Mouse (Mus musculus) macrophage (primary cell): ENCODE measurements around the gene Park7. TPM values are rescaled to one million over a fixed set of nuclear protein-coding genes. Genes with fewer than 3 reads are reported as not detected.
A peak's percentile ranks its signal among the peaks of the same experiment; 100 is the strongest.
"Not testable (repeated sequence)": the region's sequence is repeated elsewhere in the genome, so short reads cannot be mapped to it uniquely, and the experiment has no call there.

Source experiments
- H3K27ac ChIP-seq: fragments of 350-480 bp; formaldehyde crosslinking; 2 replicates; pipeline ENCODE4 v1.9.0; 2021
- H3K36me3 ChIP-seq: fragments of 350-480 bp; formaldehyde crosslinking; 2 replicates; pipeline ENCODE4 v1.9.0; 2021; ENCODE audit errors: inconsistent target
- H3K4me3 ChIP-seq: fragments of 350-480 bp; formaldehyde crosslinking; 2 replicates; pipeline ENCODE4 v1.9.0; 2021; ENCODE audit errors: inconsistent target
- H3K79me2 ChIP-seq: fragments of 350-480 bp; formaldehyde crosslinking; 2 replicates; pipeline ENCODE4 v1.9.0; 2021; ENCODE audit errors: inconsistent target
- WGBS: methylation state at CpG from one replicate; pipeline ENCODE4 v1.1.7; 2026; ENCODE audit warnings: inconsistent platforms; ENCODE audit not compliant: missing documents; 5-methylcytosine and 5-hydroxymethylcytosine counted together
- polyA plus RNA-seq: library from polyadenylated mRNA; stranded (reverse); fragments of 250-400 nt; gene quantifications from 3 replicates; pipeline ENCODE4 v1.2.4, GENCODE M21; 2018; ENCODE audit warnings: inconsistent platforms

Park7 gene
- polyA plus RNA-seq, 1 experiment from 2014 or later, result 110 TPM

DNA sequence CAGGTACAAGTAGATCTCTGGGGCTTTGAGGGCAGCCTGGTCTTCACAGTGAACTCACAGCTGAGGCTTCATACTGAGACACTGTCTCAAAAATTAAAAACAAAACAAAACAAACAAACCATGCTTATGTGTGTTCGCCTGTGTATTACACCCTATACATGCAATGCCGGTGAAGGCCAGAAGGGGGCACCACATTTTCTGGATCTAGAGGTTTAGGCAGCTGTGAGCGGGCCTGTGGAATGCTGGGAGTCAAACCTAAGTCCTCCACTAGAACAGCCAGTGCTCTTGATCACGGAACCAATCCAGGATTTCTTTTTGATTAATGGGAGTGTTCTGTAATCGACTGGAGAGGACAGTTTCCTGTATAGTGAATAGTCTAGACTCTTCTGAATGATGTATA is 11.7 kb upstream of the Park7 start:
- Histone ChIP-seq H3K4me3 (no peak overlapping the region), H3K27ac (no peak overlapping the region), H3K36me3 (no peaks in the 10 kb centered on the region), H3K79me2 (no peaks in the 10 kb centered on the region)
- 57% methylated on average over 5 of the region's 5 CpGs for WGBS

- no peak overlapping the region for H3K4me3 ChIP-seq
- H3K36me3 ChIP-seq, result no peaks in the 10 kb centered on the region
- H3K79me2 ChIP-seq, result no peaks in the 10 kb centered on the region
- WGBS, result 92% methylated on average over 6 of the region's 6 CpGs
- H3K27ac ChIP-seq, result no peak overlapping the region
Measured at GRCm38 (mm10) chr4:150924936-150925335, 10.7 kb upstream of the Park7 start.

GRCm38 (mm10) chr4:150924308-150924707 is 10.1 kb upstream of the Park7 start:
- Histone ChIP-seq H3K79me2 (no peaks in the 10 kb centered on the region), H3K36me3 (no peaks in the 10 kb centered on the region), H3K4me3 (no peak overlapping the region), H3K27ac (no peak overlapping the region)
- 56% methylated on average over 13 of the region's 13 CpGs for WGBS

DNA sequence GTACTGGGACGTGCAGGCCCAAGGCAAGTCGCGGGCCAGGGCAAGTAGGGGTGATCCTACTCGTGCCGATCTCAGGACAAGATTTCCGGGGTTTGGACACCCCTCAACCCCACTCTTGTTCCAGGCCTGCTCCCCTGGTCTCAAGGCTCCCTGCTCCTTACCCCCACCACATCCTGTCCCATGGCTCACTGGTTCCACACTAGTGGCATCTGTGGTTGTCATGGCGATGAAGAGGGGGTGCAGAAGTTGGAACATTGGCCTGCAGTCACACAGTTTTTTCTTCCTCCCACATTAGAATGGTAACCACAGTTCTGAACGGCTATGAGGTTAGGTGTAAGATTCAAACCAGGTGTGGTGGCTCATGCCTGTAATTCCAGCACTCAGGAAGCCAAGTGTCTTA is 7.0 kb upstream of the Park7 start:
- 84% methylated on average over 8 of the region's 8 CpGs for WGBS
- H3K79me2 ChIP-seq, result no peaks in the 10 kb centered on the region
- no peaks in the 10 kb centered on the region for H3K36me3 ChIP-seq
- no peak overlapping the region for H3K27ac ChIP-seq
- H3K4me3 ChIP-seq, result no peak overlapping the region

DNA sequence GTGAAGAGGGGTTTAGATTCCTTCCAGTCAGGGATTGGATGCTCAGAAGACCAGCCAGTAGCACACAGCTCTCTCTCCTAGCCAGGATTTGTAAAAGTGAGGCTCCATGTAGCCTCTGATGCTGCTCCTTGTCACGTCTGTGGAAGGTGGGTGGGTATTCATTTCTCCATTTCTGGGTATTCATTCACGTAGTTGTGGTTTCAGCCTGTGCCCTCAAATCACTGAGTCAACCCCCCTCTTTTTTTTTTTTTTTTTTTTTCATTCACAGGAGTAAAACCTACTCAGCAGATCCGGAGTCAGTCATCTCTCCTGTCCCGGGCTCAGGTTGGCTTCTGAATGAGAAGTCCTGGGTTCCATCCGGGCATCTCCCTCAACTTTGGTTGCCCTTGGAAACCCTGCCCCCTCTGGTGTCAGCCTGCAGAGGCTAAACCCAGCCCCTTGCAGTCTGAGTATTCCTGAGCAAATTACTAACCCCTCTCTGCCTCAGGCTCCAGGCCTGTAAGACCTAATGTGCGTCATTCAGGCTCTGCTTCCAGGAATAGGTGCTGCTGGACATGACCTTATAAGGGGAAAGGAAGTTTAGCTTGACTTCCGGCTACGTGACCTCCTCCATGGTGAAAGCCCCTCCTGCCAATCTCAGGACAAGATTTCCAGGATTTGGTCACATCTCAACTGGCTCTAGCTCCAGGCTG is 3.2 kb upstream of the Park7 start:
- H3K27ac ChIP-seq, result no peak overlapping the region
- no peaks in the 10 kb centered on the region for H3K79me2 ChIP-seq
- H3K4me3 ChIP-seq, result no peak overlapping the region
- no peaks in the 10 kb centered on the region for H3K36me3 ChIP-seq
- WGBS, result 75% methylated on average over 6 of the region's 8 CpGs

- 65% methylated on average over 10 of the region's 10 CpGs for WGBS
- Histone ChIP-seq H3K79me2 (no peaks in the 10 kb centered on the region), H3K4me3 (peak overlapping the region; percentile 70), H3K27ac (peak overlapping the region; percentile 75), H3K36me3 (no peaks in the 10 kb centered on the region)
Measured at GRCm38 (mm10) chr4:150915181-150915906, 1.1 kb upstream of the Park7 start.

DNA sequence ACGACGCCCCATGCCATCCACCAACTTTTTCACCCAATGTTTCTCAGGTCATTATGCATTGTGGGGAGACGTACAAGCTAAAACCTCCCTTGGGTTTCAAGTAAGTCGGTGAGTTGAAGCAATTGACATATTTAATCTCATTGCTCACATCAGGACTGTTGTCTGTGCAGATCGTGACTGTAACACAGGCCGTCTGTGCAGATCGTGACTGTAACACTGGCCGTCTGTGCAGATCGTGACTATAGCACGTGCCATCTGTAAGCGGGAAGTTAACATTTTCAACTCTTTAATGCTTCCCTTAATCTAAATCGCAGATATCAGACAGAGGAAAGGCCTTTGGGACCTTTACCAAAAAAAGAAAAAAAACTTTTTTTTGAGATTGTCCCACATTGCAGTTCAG is 494 bp downstream of the Park7 start:
- Histone ChIP-seq H3K36me3 (no peaks in the 10 kb centered on the region), H3K79me2 (peaks cover 5% of the 10 kb centered on the region), H3K4me3 (peak overlapping the region; percentile 70), H3K27ac (peak overlapping the region; percentile 85)
- WGBS, result 13% methylated on average over 12 of the region's 12 CpGs

- H3K79me2 ChIP-seq, result peaks cover 22% of the 10 kb centered on the region
- WGBS, result 94% methylated on average over 19 of the region's 19 CpGs
- no peak overlapping the region for H3K4me3 ChIP-seq
- H3K27ac ChIP-seq, result peak overlapping the region; percentile 32; the same call in 1 of the 2 replicates
- peaks cover 16% of the 10 kb centered on the region; the same call in 1 of the 2 replicates for H3K36me3 ChIP-seq
Measured at GRCm38 (mm10) chr4:150910164-150910951, 3.9 kb downstream of the Park7 start.

- peak overlapping the region; percentile 45 for H3K27ac ChIP-seq
- peaks cover 20% of the 10 kb centered on the region; the same call in 1 of the 2 replicates for H3K36me3 ChIP-seq
- WGBS, result 3% methylated on average over 52 of the region's 56 CpGs
- peaks cover 22% of the 10 kb centered on the region for H3K79me2 ChIP-seq
- H3K4me3 ChIP-seq, result peak overlapping the region; percentile 68
Measured at GRCm38 (mm10) chr4:150909451-150910156, 4.6 kb downstream of the Park7 start.

DNA sequence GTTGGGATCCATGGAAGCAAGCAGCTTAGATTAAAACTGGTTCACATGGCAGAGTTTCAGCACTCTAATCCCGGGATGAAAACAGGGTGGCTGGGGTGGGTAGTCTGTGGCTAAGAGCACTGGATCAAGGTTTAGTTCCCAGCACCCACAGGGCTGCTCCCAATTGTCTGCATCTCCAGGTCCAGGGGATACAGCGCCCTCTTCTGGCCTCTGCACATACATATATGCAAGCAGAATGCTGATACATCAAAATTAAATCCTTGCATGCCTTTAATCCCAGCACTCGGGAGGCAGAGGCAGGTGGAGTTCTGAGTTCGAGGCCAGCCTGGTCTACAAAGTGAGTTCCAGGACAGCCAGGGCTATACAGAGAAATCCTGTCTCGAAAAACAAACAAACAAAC is 5.7 kb downstream of the Park7 start:
- WGBS, result 74% methylated on average over 2 of the region's 5 CpGs
- Histone ChIP-seq H3K4me3 (peak overlapping the region; percentile 68; the same call in 1 of the 2 replicates), H3K36me3 (peaks cover 27% of the 10 kb centered on the region; the same call in 1 of the 2 replicates), H3K79me2 (peaks cover 22% of the 10 kb centered on the region)
- not testable (repeated sequence) for H3K27ac ChIP-seq

GRCm38 (mm10) chr4:150907099-150907498 is 7.1 kb downstream of the Park7 start:
- Histone ChIP-seq H3K36me3 (peaks cover 41% of the 10 kb centered on the region; the same call in 1 of the 2 replicates), H3K79me2 (peaks cover 22% of the 10 kb centered on the region), H3K27ac (no peak overlapping the region), H3K4me3 (no peak overlapping the region)
- 93% methylated on average over 8 of the region's 8 CpGs for WGBS

DNA sequence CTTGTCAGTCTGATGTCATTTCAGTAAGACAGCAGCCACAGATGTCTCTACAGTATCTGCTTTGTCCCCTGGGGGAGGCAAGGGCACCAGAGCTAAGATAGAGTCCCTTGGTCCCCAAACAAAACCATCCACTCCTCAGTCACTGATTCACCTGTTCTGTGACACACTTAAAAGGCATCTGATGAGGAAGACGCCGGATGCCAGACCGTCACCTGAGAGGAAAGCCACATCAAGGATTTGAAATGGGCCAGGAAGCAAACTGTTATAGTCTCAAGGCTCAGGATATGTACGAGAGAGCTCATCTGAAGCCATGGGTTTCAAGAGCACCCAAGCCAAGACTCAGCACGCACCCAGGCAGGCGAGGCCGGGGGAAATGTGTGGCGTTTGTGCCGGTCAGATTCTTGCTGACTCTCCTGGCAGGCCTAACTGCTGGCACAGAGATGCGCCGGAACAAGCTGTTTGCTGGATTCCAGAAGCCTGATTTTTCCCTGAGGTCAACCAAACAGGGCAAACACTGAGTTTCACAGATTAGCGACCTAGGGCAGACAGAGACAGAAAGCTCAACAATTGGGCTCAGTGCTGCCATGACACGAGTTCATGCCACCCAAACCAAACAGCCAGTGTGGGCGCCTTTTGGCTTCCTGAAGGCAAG is 11.0 kb downstream of the Park7 start:
- WGBS, result 91% methylated on average over 14 of the region's 14 CpGs
- Histone ChIP-seq H3K79me2 (peaks cover 12% of the 10 kb centered on the region), H3K4me3 (no peak overlapping the region), H3K27ac (no peak overlapping the region), H3K36me3 (peaks cover 63% of the 10 kb centered on the region)

- no peak overlapping the region for H3K4me3 ChIP-seq
- H3K36me3 ChIP-seq, result peaks cover 73% of the 10 kb centered on the region
- H3K27ac ChIP-seq, result no peak overlapping the region
- 93% methylated on average over 12 of the region's 12 CpGs for WGBS
- H3K79me2 ChIP-seq, result peaks cover under 1% of the 10 kb centered on the region; the same call in 1 of the 2 replicates
Measured at GRCm38 (mm10) chr4:150902062-150902461, 12.2 kb downstream of the Park7 start.

DNA sequence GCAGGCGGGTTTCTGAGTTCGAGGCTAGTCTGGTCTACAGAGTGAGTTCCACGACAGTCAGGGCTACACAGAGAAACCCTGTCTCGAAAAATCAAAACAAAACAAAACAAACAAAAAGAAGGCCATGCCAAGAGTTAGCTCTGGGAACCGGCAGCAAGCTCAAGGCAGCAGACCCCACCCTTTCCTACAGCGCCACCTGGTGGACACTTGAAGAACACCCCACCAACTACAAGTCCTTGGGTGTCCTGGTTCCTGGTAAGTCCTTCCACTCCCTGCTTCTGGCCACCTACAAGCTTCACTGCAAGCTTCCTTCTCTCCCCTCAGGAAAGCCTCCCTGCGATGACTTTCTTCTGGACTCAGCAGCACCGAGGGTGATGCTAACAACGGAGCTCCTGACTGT is 12.6 kb downstream of the Park7 start:
- H3K79me2 ChIP-seq, result no peaks in the 10 kb centered on the region
- H3K4me3 ChIP-seq, result no peak overlapping the region
- no peak overlapping the region for H3K27ac ChIP-seq
- H3K36me3 ChIP-seq, result peaks cover 70% of the 10 kb centered on the region
- 56% methylated on average over 9 of the region's 9 CpGs for WGBS
